Mouse (Mus musculus) midbrain, embryonic 13.5 days (tissue): ENCODE data around the gene Ehmt1. TPM values are rescaled to one million over a fixed set of nuclear protein-coding genes. Genes with fewer than 3 reads are reported as not detected.

ENCODE experiments used
- ATAC-seq: fragments of 200-750 bp; cut with Nextera tagmentation; 2 replicates; pipeline ENCODE4 v1.8.0; 2017; ENCODE audit warnings: mild to moderate bottlenecking, moderate TSS enrichment, moderate library complexity
- H3K27ac ChIP-seq: fragments of 300-500 bp; sonication (generic); 2 replicates; pipeline ENCODE4 v1.5.1; 2015; ENCODE audit warnings: inconsistent platforms, mild to moderate bottlenecking, moderate library complexity
- H3K27me3 ChIP-seq: fragments of 300-500 bp; sonication (generic); 2 replicates; pipeline ENCODE4 v1.6.1; 2015; ENCODE audit warnings: mild to moderate bottlenecking, inconsistent platforms
- H3K36me3 ChIP-seq: fragments of 300-500 bp; sonication (generic); 2 replicates; pipeline ENCODE4 v1.6.1; 2015; ENCODE audit warnings: mild to moderate bottlenecking, inconsistent platforms
- H3K4me1 ChIP-seq: fragments of 300-500 bp; sonication (generic); replicated peaks from 2 replicates; pipeline ENCODE4 v1.6.1; 2015; ENCODE audit warnings: inconsistent platforms
- H3K4me2 ChIP-seq: fragments of 300-500 bp; sonication (generic); replicated peaks from 2 replicates; pipeline ENCODE4 v1.6.1; 2015; ENCODE audit warnings: moderate library complexity, mild to moderate bottlenecking, inconsistent platforms
- H3K4me3 ChIP-seq: fragments of 300-500 bp; sonication (generic); replicated peaks from 2 replicates; pipeline ENCODE4 v1.5.1; 2015; ENCODE audit warnings: mild to moderate bottlenecking, inconsistent platforms
- H3K9ac ChIP-seq: fragments of 300-500 bp; sonication (generic); replicated peaks from 2 replicates; pipeline ENCODE4 v1.6.1; 2015; ENCODE audit warnings: mild to moderate bottlenecking, inconsistent platforms
- H3K9me3 ChIP-seq: fragments of 300-500 bp; sonication (generic); 2 replicates; pipeline ENCODE4 v1.6.1; 2016; ENCODE audit warnings: mild to moderate bottlenecking, inconsistent platforms
- WGBS: fragments of 180-500 bp; shearing (Covaris S2); methylation state at CpG from one replicate; pipeline ENCODE4 v1.1.7; 2015; 5-methylcytosine and 5-hydroxymethylcytosine counted together
- polyA plus RNA-seq: library from polyadenylated mRNA; unstranded; fragments of >200 nt; fragmentation: Nextera tagmentation; extraction: Ambion mirVana; gene quantifications from 2 replicates; pipeline ENCODE4 v1.2.1, GENCODE M21; 2015

The Ehmt1 gene
- polyA plus RNA-seq, 1 experiment from 2014 or later: 139 TPM

GRCm38 (mm10) chr2:24863010-24863409 lies 56.4 kb downstream of the Ehmt1 start:
- H3K27ac ChIP-seq: no peak overlapping the region
- H3K9me3 ChIP-seq: no peaks in the 10 kb centered on the region
- H3K9ac ChIP-seq: no peak overlapping the region
- ATAC-seq: no peak
- no peak overlapping the region for H3K4me2 ChIP-seq
- no peak overlapping the region for H3K4me3 ChIP-seq
- no peaks in the 10 kb centered on the region for H3K4me1 ChIP-seq
- H3K36me3 ChIP-seq: peaks cover 46% of the 10 kb centered on the region
- WGBS: 89% methylated on average over 8 of the region's 8 CpGs
- H3K27me3 ChIP-seq: no peaks in the 10 kb centered on the region

- Histone ChIP-seq H3K27ac (no peak overlapping the region; the same call in 1 of the 2 replicates), H3K36me3 (peaks cover 69% of the 10 kb centered on the region), H3K9me3 (no peaks in the 10 kb centered on the region), H3K27me3 (no peaks in the 10 kb centered on the region), H3K4me1 (no peaks in the 10 kb centered on the region), H3K4me3 (no peak overlapping the region), H3K4me2 (no peak overlapping the region), H3K9ac (no peak overlapping the region)
- 78% methylated on average over 5 of the region's 5 CpGs for WGBS
- ATAC-seq: no peak
Measured at GRCm38 (mm10) chr2:24852408-24852807, 67.0 kb downstream of the Ehmt1 start.

- Histone ChIP-seq H3K27me3 (no peaks in the 10 kb centered on the region), H3K4me1 (no peaks in the 10 kb centered on the region), H3K4me3 (no peak overlapping the region), H3K9me3 (no peaks in the 10 kb centered on the region), H3K9ac (no peak overlapping the region), H3K4me2 (no peak overlapping the region), H3K36me3 (peaks cover 72% of the 10 kb centered on the region), H3K27ac (no peak overlapping the region)
- ATAC-seq: no peak
- 100% methylated on average over 1 of the region's 1 CpGs for WGBS
Measured at GRCm38 (mm10) chr2:24846557-24846956, 72.9 kb downstream of the Ehmt1 start.

- 95% methylated on average over 1 of the region's 1 CpGs for WGBS
- Histone ChIP-seq H3K4me3 (no peak overlapping the region), H3K4me1 (no peaks in the 10 kb centered on the region), H3K9me3 (no peaks in the 10 kb centered on the region), H3K4me2 (no peak overlapping the region), H3K36me3 (peaks cover 69% of the 10 kb centered on the region), H3K9ac (no peak overlapping the region), H3K27me3 (no peaks in the 10 kb centered on the region), H3K27ac (no peak overlapping the region)
- ATAC-seq: no peak
Measured at GRCm38 (mm10) chr2:24845256-24845655, 74.2 kb downstream of the Ehmt1 start.

- no peak overlapping the region for H3K4me2 ChIP-seq
- H3K27me3 ChIP-seq: no peaks in the 10 kb centered on the region
- WGBS: 92% methylated on average over 3 of the region's 3 CpGs
- no peaks in the 10 kb centered on the region for H3K4me1 ChIP-seq
- no peak overlapping the region for H3K4me3 ChIP-seq
- no peak overlapping the region for H3K9ac ChIP-seq
- no peaks in the 10 kb centered on the region for H3K9me3 ChIP-seq
- H3K27ac ChIP-seq: no peak overlapping the region
- no peak for ATAC-seq
- H3K36me3 ChIP-seq: peaks cover 58% of the 10 kb centered on the region
Measured at GRCm38 (mm10) chr2:24830614-24831013, 88.8 kb downstream of the Ehmt1 start.

- H3K4me2 ChIP-seq: no peak overlapping the region
- no peak for ATAC-seq
- H3K9ac ChIP-seq: no peak overlapping the region
- peaks cover 86% of the 10 kb centered on the region for H3K36me3 ChIP-seq
- H3K4me1 ChIP-seq: no peaks in the 10 kb centered on the region
- H3K9me3 ChIP-seq: no peaks in the 10 kb centered on the region
- no peak overlapping the region for H3K27ac ChIP-seq
- 90% methylated on average over 3 of the region's 3 CpGs for WGBS
- H3K27me3 ChIP-seq: no peaks in the 10 kb centered on the region
- H3K4me3 ChIP-seq: no peak overlapping the region
Measured at GRCm38 (mm10) chr2:24809746-24810145, 109.7 kb downstream of the Ehmt1 start.

- no peak overlapping the region for H3K4me3 ChIP-seq
- H3K4me2 ChIP-seq: no peak overlapping the region
- H3K9ac ChIP-seq: no peak overlapping the region
- H3K4me1 ChIP-seq: no peaks in the 10 kb centered on the region
- peaks cover 89% of the 10 kb centered on the region for H3K36me3 ChIP-seq
- 81% methylated on average over 10 of the region's 10 CpGs for WGBS
- H3K27ac ChIP-seq: no peak overlapping the region
- no peaks in the 10 kb centered on the region for H3K9me3 ChIP-seq
- H3K27me3 ChIP-seq: no peaks in the 10 kb centered on the region
- ATAC-seq: no peak
Measured at GRCm38 (mm10) chr2:24807691-24808090, 111.7 kb downstream of the Ehmt1 start.

GRCm38 (mm10) chr2:24807036-24807435 lies 112.4 kb downstream of the Ehmt1 start:
- H3K4me2 ChIP-seq: no peak overlapping the region
- H3K4me1 ChIP-seq: no peaks in the 10 kb centered on the region
- no peak overlapping the region for H3K27ac ChIP-seq
- no peak overlapping the region for H3K4me3 ChIP-seq
- H3K27me3 ChIP-seq: no peaks in the 10 kb centered on the region
- 91% methylated on average over 3 of the region's 3 CpGs for WGBS
- no peak for ATAC-seq
- H3K36me3 ChIP-seq: peaks cover 89% of the 10 kb centered on the region
- no peaks in the 10 kb centered on the region for H3K9me3 ChIP-seq
- H3K9ac ChIP-seq: no peak overlapping the region

- H3K36me3 ChIP-seq: peaks cover 91% of the 10 kb centered on the region
- H3K27me3 ChIP-seq: no peaks in the 10 kb centered on the region
- 88% methylated on average over 6 of the region's 6 CpGs for WGBS
- H3K9ac ChIP-seq: no peak overlapping the region
- no peaks in the 10 kb centered on the region for H3K9me3 ChIP-seq
- no peak for ATAC-seq
- H3K27ac ChIP-seq: no peak overlapping the region
- no peak overlapping the region for H3K4me2 ChIP-seq
- H3K4me3 ChIP-seq: no peak overlapping the region
- no peaks in the 10 kb centered on the region for H3K4me1 ChIP-seq
Measured at GRCm38 (mm10) chr2:24806143-24806542, 113.3 kb downstream of the Ehmt1 start.

- Histone ChIP-seq H3K27me3 (no peaks in the 10 kb centered on the region), H3K9me3 (no peaks in the 10 kb centered on the region), H3K9ac (no peak overlapping the region), H3K4me1 (no peaks in the 10 kb centered on the region), H3K4me2 (no peak overlapping the region), H3K27ac (no peak overlapping the region), H3K36me3 (peaks cover 91% of the 10 kb centered on the region), H3K4me3 (no peak overlapping the region)
- ATAC-seq: no peak
- 90% methylated on average over 4 of the region's 4 CpGs for WGBS
Measured at GRCm38 (mm10) chr2:24805621-24806020, 113.8 kb downstream of the Ehmt1 start.

GRCm38 (mm10) chr2:24796833-24797457 lies 122.5 kb downstream of the Ehmt1 start:
- WGBS: 91% methylated on average over 5 of the region's 5 CpGs
- Histone ChIP-seq H3K27me3 (no peaks in the 10 kb centered on the region), H3K9me3 (no peaks in the 10 kb centered on the region), H3K36me3 (peaks cover 92% of the 10 kb centered on the region), H3K4me2 (no peak overlapping the region), H3K4me3 (no peak overlapping the region), H3K9ac (no peak overlapping the region), H3K27ac (no peak overlapping the region), H3K4me1 (no peaks in the 10 kb centered on the region)
- ATAC-seq: no peak

GRCm38 (mm10) chr2:24787250-24787649 lies 132.2 kb downstream of the Ehmt1 start:
- Histone ChIP-seq H3K4me3 (no peak overlapping the region), H3K36me3 (peaks cover 30% of the 10 kb centered on the region), H3K27me3 (no peaks in the 10 kb centered on the region), H3K4me1 (no peaks in the 10 kb centered on the region), H3K27ac (no peak overlapping the region), H3K9ac (no peak overlapping the region), H3K4me2 (no peak overlapping the region), H3K9me3 (no peaks in the 10 kb centered on the region)
- 64% methylated on average over 4 of the region's 4 CpGs for WGBS
- ATAC-seq: no peak

- Histone ChIP-seq H3K27me3 (no peaks in the 10 kb centered on the region), H3K4me2 (no peak overlapping the region), H3K27ac (no peak overlapping the region), H3K9ac (no peak overlapping the region), H3K36me3 (no peaks in the 10 kb centered on the region), H3K4me1 (peaks cover 4% of the 10 kb centered on the region; the same call in 1 of the 2 replicates), H3K9me3 (no peaks in the 10 kb centered on the region), H3K4me3 (no peak overlapping the region)
- ATAC-seq: no peak
- WGBS: 44% methylated on average over 4 of the region's 4 CpGs
Measured at GRCm38 (mm10) chr2:24781253-24781652, 138.2 kb downstream of the Ehmt1 start.
